Mouse (Mus musculus): ENCODE results near the gene Ttc9. TPM values are rescaled to one million over a fixed set of nuclear protein-coding genes. Genes with fewer than 3 reads are reported as not detected.

Gene Ttc9
- total RNA-seq, 1 experiment = 2.4 TPM

- no peak for DNase-seq (ENCODE audit: low read depth, low spot score)
- no peaks in the 10 kb centered on the region for H3K9me3 ChIP-seq (ENCODE audit: control insufficient read depth, insufficient read depth, low read depth, low read length)
- H3K27ac ChIP-seq (ENCODE audit: insufficient read depth, low read depth, low read length, poor library complexity, severe bottlenecking) = no peak overlapping the region
- in situ Hi-C loops (cut with MboI; ENCODE audit: low sequenced_read_pairs in 2 of 2, unreplicated experiment in 2 of 2) = no loop called here
- no peak overlapping the region for H3K9ac ChIP-seq (ENCODE audit: insufficient read depth, low read depth, low read length, poor library complexity, severe bottlenecking)
- no peak overlapping the region for H3K4me3 ChIP-seq (ENCODE audit: insufficient read depth in 1 of 2, low read depth in 1 of 2, low read length in 2 of 2, poor library complexity in 1 of 2, severe bottlenecking in 1 of 2)
- no peak for TF ChIP-seq HCFC1 (IDR thresholded peaks at IDR 0.05; ENCODE audit: borderline replicate concordance, insufficient read depth, low read length)
- no peak for TF ChIP-seq ZC3H11A (IDR thresholded peaks at IDR 0.05; ENCODE audit: borderline replicate concordance, low read depth, low read length)
- no peak for TF ChIP-seq CHD2 (IDR thresholded peaks at IDR 0.05; ENCODE audit: low read depth, low read length)
- no peak for TF ChIP-seq ZNF384 (IDR thresholded peaks at IDR 0.05; ENCODE audit: low read depth, low read length)
- TF ChIP-seq MAFK (IDR thresholded peaks at IDR 0.05; ENCODE audit: insufficient read depth, low read depth, low read length) = no peak
- no peaks in the 10 kb centered on the region for H3K36me3 ChIP-seq (ENCODE audit: control insufficient read depth, insufficient read depth, low read length, poor library complexity, severe bottlenecking)
- H3K4me1 ChIP-seq (ENCODE audit: control insufficient read depth in 2 of 2, insufficient read depth in 2 of 2, low read length in 2 of 2, poor library complexity in 1 of 2) = peaks cover 0 to 2% of the 10 kb centered on the region in 2 experiments; a peak in 1 of 4 replicates
These were observed 44.5 kb downstream of the Ttc9 start for GRCm38 (mm10) chr12:81675557-81675956.

GRCm38 (mm10) chr12:81679807-81680529, 48.9 kb downstream of the Ttc9 start:
- H3K4me1 ChIP-seq (ENCODE audit: control insufficient read depth in 2 of 2, insufficient read depth in 2 of 2, low read length in 2 of 2, poor library complexity in 1 of 2) = peaks cover 8 to 18% of the 10 kb centered on the region in 2 experiments; a peak in 3 of 4 replicates
- H3K27ac ChIP-seq (ENCODE audit: insufficient read depth, low read depth, low read length, poor library complexity, severe bottlenecking) = no peak overlapping the region
- H3K4me3 ChIP-seq (ENCODE audit: insufficient read depth in 1 of 2, low read depth in 1 of 2, low read length in 2 of 2, poor library complexity in 1 of 2, severe bottlenecking in 1 of 2) = no peak overlapping the region
- no peak for DNase-seq (ENCODE audit: low read depth, low spot score)
- no peak overlapping the region for H3K9ac ChIP-seq (ENCODE audit: insufficient read depth, low read depth, low read length, poor library complexity, severe bottlenecking)
- H3K36me3 ChIP-seq (ENCODE audit: control insufficient read depth, insufficient read depth, low read length, poor library complexity, severe bottlenecking) = no peaks in the 10 kb centered on the region
- in situ Hi-C loops (cut with MboI; ENCODE audit: low sequenced_read_pairs in 2 of 2, unreplicated experiment in 2 of 2) = no loop called here
- no peaks in the 10 kb centered on the region for H3K9me3 ChIP-seq (ENCODE audit: control insufficient read depth, insufficient read depth, low read depth, low read length)
- TF ChIP-seq HCFC1 (IDR thresholded peaks at IDR 0.05; ENCODE audit: borderline replicate concordance, insufficient read depth, low read length) (no peak), MAFK (IDR thresholded peaks at IDR 0.05; ENCODE audit: insufficient read depth, low read depth, low read length) (peak; percentile 83)

- Histone ChIP-seq H3K27ac (ENCODE audit: insufficient read depth, low read depth, low read length, poor library complexity, severe bottlenecking) (no peak overlapping the region), H3K4me1 (ENCODE audit: control insufficient read depth in 2 of 2, insufficient read depth in 2 of 2, low read length in 2 of 2, poor library complexity in 1 of 2) (peaks cover 8 to 26% of the 10 kb centered on the region in 2 experiments; a peak in 3 of 4 replicates), H3K9ac (ENCODE audit: insufficient read depth, low read depth, low read length, poor library complexity, severe bottlenecking) (no peak overlapping the region), H3K36me3 (ENCODE audit: control insufficient read depth, insufficient read depth, low read length, poor library complexity, severe bottlenecking) (no peaks in the 10 kb centered on the region), H3K4me3 (ENCODE audit: insufficient read depth in 1 of 2, low read depth in 1 of 2, low read length in 2 of 2, poor library complexity in 1 of 2, severe bottlenecking in 1 of 2) (peak overlapping the region in 1 of 2 experiments; percentile 19; a peak in 1 of 4 replicates), H3K9me3 (ENCODE audit: control insufficient read depth, insufficient read depth, low read depth, low read length) (no peaks in the 10 kb centered on the region)
- no peak for TF ChIP-seq ZNF384 (IDR thresholded peaks at IDR 0.05; ENCODE audit: low read depth, low read length)
- TF ChIP-seq MAFK (IDR thresholded peaks at IDR 0.05; ENCODE audit: insufficient read depth, low read depth, low read length) = peak; percentile 94
- no peak for TF ChIP-seq ZC3H11A (IDR thresholded peaks at IDR 0.05; ENCODE audit: borderline replicate concordance, low read depth, low read length)
- no peak for TF ChIP-seq HCFC1 (IDR thresholded peaks at IDR 0.05; ENCODE audit: borderline replicate concordance, insufficient read depth, low read length)
- in situ Hi-C loops (cut with MboI; ENCODE audit: low sequenced_read_pairs in 2 of 2, unreplicated experiment in 2 of 2) = no loop called here
- no peak for DNase-seq (ENCODE audit: low read depth, low spot score)
These were observed 52.3 kb downstream of the Ttc9 start for GRCm38 (mm10) chr12:81683395-81683794.

GRCm38 (mm10) chr12:81684096-81684495, 53.0 kb downstream of the Ttc9 start:
- Histone ChIP-seq H3K4me3 (ENCODE audit: insufficient read depth in 1 of 2, low read depth in 1 of 2, low read length in 2 of 2, poor library complexity in 1 of 2, severe bottlenecking in 1 of 2) (peak overlapping the region in 1 of 2 experiments; percentile 20; a peak in 1 of 4 replicates), H3K9ac (ENCODE audit: insufficient read depth, low read depth, low read length, poor library complexity, severe bottlenecking) (no peak overlapping the region), H3K27ac (ENCODE audit: insufficient read depth, low read depth, low read length, poor library complexity, severe bottlenecking) (no peak overlapping the region)

More at GRCm38 (mm10) chr12:81684096-81684495, 53.0 kb downstream of the Ttc9 start:
- H3K36me3 ChIP-seq (ENCODE audit: control insufficient read depth, insufficient read depth, low read length, poor library complexity, severe bottlenecking) = no peaks in the 10 kb centered on the region
- DNase-seq (ENCODE audit: low read depth, low spot score) = no peak
- H3K9me3 ChIP-seq (ENCODE audit: control insufficient read depth, insufficient read depth, low read depth, low read length) = no peaks in the 10 kb centered on the region
- in situ Hi-C loops (cut with MboI; ENCODE audit: low sequenced_read_pairs in 2 of 2, unreplicated experiment in 2 of 2) = no loop called here
- H3K4me1 ChIP-seq (ENCODE audit: control insufficient read depth in 2 of 2, insufficient read depth in 2 of 2, low read length in 2 of 2, poor library complexity in 1 of 2) = peaks cover 8 to 28% of the 10 kb centered on the region in 2 experiments; a peak in 3 of 4 replicates
- no peak for TF ChIP-seq HCFC1 (IDR thresholded peaks at IDR 0.05; ENCODE audit: borderline replicate concordance, insufficient read depth, low read length)
- TF ChIP-seq ZC3H11A (IDR thresholded peaks at IDR 0.05; ENCODE audit: borderline replicate concordance, low read depth, low read length) = no peak
- TF ChIP-seq CHD2 (IDR thresholded peaks at IDR 0.05; ENCODE audit: low read depth, low read length) = no peak
- TF ChIP-seq MAFK (IDR thresholded peaks at IDR 0.05; ENCODE audit: insufficient read depth, low read depth, low read length) = no peak
- no peak for TF ChIP-seq ZNF384 (IDR thresholded peaks at IDR 0.05; ENCODE audit: low read depth, low read length)

All from ES-E14 (cell line).